ENCODE assay signal across 19 mouse cellular contexts in genomic region chr6:8084806-8085205, GRCm38 (mm10).
"Had no signal": no experiment of that assay in that cellular context is flagged by ENCODE, and none has a peak within 500 bp of the region (broad histone marks: within the 10 kb centered on the region; RNA-seq: fewer than 3 reads in every experiment).

No protein-coding gene starts in this region.

- H3K27me3 ChIP-seq: limb, embryonic 12.5 days; liver, embryonic 13.5 days; midbrain, embryonic 15.5 days; neural tube, embryonic 13.5 days; stomach, embryonic 15.5 days had no signal

- H3K4me1 ChIP-seq: liver, embryonic 13.5 days; midbrain, embryonic 10.5 days; midbrain, embryonic 15.5 days; neural tube, embryonic 13.5 days; stomach, embryonic 15.5 days had no signal

- H3K9ac ChIP-seq: limb, embryonic 12.5 days; liver, embryonic 13.5 days; midbrain, embryonic 15.5 days; neural tube, embryonic 13.5 days; stomach, embryonic 15.5 days had no signal

- ATAC-seq: intestine, postnatal 0 days; midbrain, embryonic 15.5 days had no signal

- H3K4me3 ChIP-seq: layer of hippocampus, adult 2 months; limb, embryonic 12.5 days; liver, embryonic 13.5 days; midbrain, embryonic 10.5 days; midbrain, embryonic 15.5 days; neural tube, embryonic 13.5 days; stomach, embryonic 15.5 days had no signal

- H3K36me3 ChIP-seq: limb, embryonic 12.5 days; liver, embryonic 13.5 days; midbrain, embryonic 10.5 days; midbrain, embryonic 15.5 days; neural tube, embryonic 13.5 days; stomach, embryonic 15.5 days had no signal

- H3K9me3 ChIP-seq: limb, embryonic 12.5 days; liver, embryonic 13.5 days; midbrain, embryonic 10.5 days; midbrain, embryonic 15.5 days; neural tube, embryonic 13.5 days; stomach, embryonic 15.5 days had no signal

- DNase-seq: kidney, adult 2 months; kidney, postnatal 25 days; layer of hippocampus, adult 9-11 months; liver, embryonic 13.5 days; lung, adult 2 months; lung, postnatal 14 days; lung, postnatal 4 days; right cerebral cortex, adult 18-20 months; right cerebral cortex, postnatal 14 days; spleen, adult 18-20 months; thymus, postnatal 25 days had no signal

- H3K27ac ChIP-seq: kidney, postnatal 0 days; layer of hippocampus, adult 2 months; limb, embryonic 12.5 days; liver, embryonic 13.5 days; midbrain, embryonic 10.5 days; midbrain, embryonic 15.5 days; neural tube, embryonic 13.5 days; stomach, embryonic 15.5 days had no signal

- H3K4me2 ChIP-seq: limb, embryonic 12.5 days; liver, embryonic 13.5 days; midbrain, embryonic 15.5 days; neural tube, embryonic 13.5 days; stomach, embryonic 15.5 days had no signal
